In the genomic region with DNA sequence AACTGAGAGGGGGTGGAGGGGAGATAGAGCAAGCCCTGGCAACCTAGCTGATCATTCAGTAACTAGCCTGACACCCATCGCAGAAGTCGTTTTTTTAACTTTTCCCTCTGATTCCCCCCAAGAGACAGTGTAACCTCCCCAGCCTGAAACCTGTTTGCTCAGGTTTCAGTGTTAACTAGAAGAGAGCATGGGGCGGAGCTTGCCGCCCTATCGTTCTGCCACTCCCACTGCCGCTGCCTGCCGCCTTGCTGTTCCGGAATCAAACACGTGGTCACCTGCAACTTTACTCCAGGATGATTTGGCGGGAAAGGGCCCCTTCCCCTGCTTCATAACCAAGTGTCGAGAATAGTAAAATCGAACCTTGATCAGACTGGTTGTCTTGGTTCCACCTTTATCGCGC, we compare ENCODE assay signal across 8 mouse cellular contexts. TPM values are rescaled to one million over a fixed set of nuclear protein-coding genes. Genes with fewer than 3 reads are reported as not detected.
A peak's percentile ranks its signal among the peaks of the same experiment; 100 is the strongest.
DNase-seq lines count a peak whose midpoint lies in the region; ATAC-seq and TF ChIP-seq lines count a peak whose summit lies in the region.
"Not testable (repeated sequence)": the region's sequence is repeated elsewhere in the genome, so short reads cannot be mapped to it uniquely, and the experiment has no call there.
"Had no signal": no experiment of that assay in that cellular context is flagged by ENCODE, and none has a peak within 500 bp of the region (broad histone marks: within the 10 kb centered on the region; RNA-seq: fewer than 3 reads in every experiment).

No protein-coding gene starts in this region.

- H3K36me3 ChIP-seq in ES-Bruce4 (ENCODE audit: control insufficient read depth, insufficient read depth, low read length, poor library complexity, severe bottlenecking); heart, embryonic 15.5 days; lung, embryonic 15.5 days: not testable (repeated sequence)

- peak; percentile 72 for DNase-seq in ZHBTc4 (ENCODE audit: low read depth, low spot score)
- peak; percentile 38 for DNase-seq in kidney, adult 18-20 months
- DNase-seq in kidney, postnatal 25 days: peak; percentile 24 to 57
- DNase-seq in urinary bladder, adult 18-20 months (ENCODE audit: low spot score in 2 of 2): peak; percentile 12 to 19

- H3K4me2 ChIP-seq in heart, embryonic 15.5 days: 0 out of 2 replicates have a peak overlapping the region, but pooled peaks have one; percentile 17
- H3K4me2 ChIP-seq in lung, embryonic 15.5 days: peak overlapping the region; percentile 8; the same call in 1 of the 2 replicates

- TF ChIP-seq EP300 in ES-Bruce4 (IDR thresholded peaks at IDR 0.05; ENCODE audit: insufficient read depth, low read depth, low read length): not testable (repeated sequence)

- WGBS in heart, embryonic 15.5 days: 48% methylated on average over 14 of the region's 14 CpGs
- WGBS in lung, embryonic 15.5 days: 52% methylated on average over 14 of the region's 14 CpGs

- TF ChIP-seq CTCF in ES-Bruce4 (IDR thresholded peaks at IDR 0.05; ENCODE audit: low read depth, low read length): not testable (repeated sequence)

- H3K4me3 ChIP-seq in ES-Bruce4 (ENCODE audit: low read depth, low read length): peak overlapping the region; percentile 37
- H3K4me3 ChIP-seq in heart, embryonic 15.5 days; lung, embryonic 15.5 days: not testable (repeated sequence)

- ATAC-seq in heart, embryonic 15.5 days (replicated peaks; ENCODE audit: insufficient number of reproducible peaks, insufficient read depth, low FRiP score, low read depth); lung, embryonic 15.5 days (ENCODE audit: borderline replicate concordance, extremely low read depth, low FRiP score, low TSS enrichment): not testable (repeated sequence)

- H3K9ac ChIP-seq in ES-Bruce4 (ENCODE audit: low read depth, poor library complexity, severe bottlenecking): 0 out of 2 replicates have a peak overlapping the region, but pooled peaks have one; percentile 50
- H3K9ac ChIP-seq in heart, embryonic 15.5 days; lung, embryonic 15.5 days: not testable (repeated sequence)

- not testable (repeated sequence) for H3K4me1 ChIP-seq in ES-Bruce4 (ENCODE audit: control insufficient read depth, insufficient read depth, low read length); heart, embryonic 15.5 days (replicated peaks); lung, embryonic 15.5 days

- not testable (repeated sequence) for H3K27ac ChIP-seq in ES-Bruce4 (ENCODE audit: insufficient read depth, low read length); heart, embryonic 15.5 days; lung, embryonic 15.5 days

- H3K27me3 ChIP-seq in ES-Bruce4 (ENCODE audit: control insufficient read depth, insufficient read depth, low read length, poor library complexity, severe bottlenecking); heart, embryonic 15.5 days; lung, embryonic 15.5 days: not testable (repeated sequence)

- not testable (repeated sequence) for TF ChIP-seq POLR2A in ES-Bruce4 (IDR thresholded peaks at IDR 0.05; ENCODE audit: insufficient read depth, low read length)

- H3K9me3 ChIP-seq in ES-Bruce4 (replicated peaks; ENCODE audit: control insufficient read depth, insufficient read depth, low read length, poor library complexity, severe bottlenecking); heart, embryonic 15.5 days (replicated peaks); lung, embryonic 15.5 days: not testable (repeated sequence)

RNA-seq across cellular contexts. Expression of gene Tbc1d30, which starts 14.5 kb away (rescaled TPM):
- not detected in 2 replicates for polyA plus RNA-seq in ES-Bruce4 (2011; ENCODE audit: insufficient read depth, insufficient read length, low read depth, missing spikeins)
- 1.4 and 2.3 TPM in 2 replicates for polyA plus RNA-seq in heart, embryonic 15.5 days (2015; fragmentation: Nextera tagmentation; extraction: Ambion mirVana)
- 2.8 and 3.5 TPM in 2 replicates for polyA plus RNA-seq in lung, embryonic 15.5 days (2015; fragmentation: Nextera tagmentation; extraction: Ambion mirVana)
- polyA plus RNA-seq: C2C12 had no signal

RNA-seq across cellular contexts. Expression of gene Gns, which starts 28.4 kb away (rescaled TPM):
- 42.4 and 44.2 TPM in 2 replicates for polyA plus RNA-seq in ES-Bruce4 (2011; ENCODE audit: insufficient read depth, insufficient read length, low read depth, missing spikeins)
- 28.6 and 33.1 TPM in 2 replicates for polyA plus RNA-seq in heart, embryonic 15.5 days (2015; fragmentation: Nextera tagmentation; extraction: Ambion mirVana)
- 35.5 and 36.4 TPM in 2 replicates for polyA plus RNA-seq in lung, embryonic 15.5 days (2015; fragmentation: Nextera tagmentation; extraction: Ambion mirVana)

Comparison
In these comparisons a context has a peak if more than half of its experiments do, and no peak if none do; other contexts are left out.
1. DNase-seq: peak in every context shown above with its lines; median percentile 72 in ZHBTc4; 40 in kidney, postnatal 25 days; 38 in kidney, adult 18-20 months; 16 in urinary bladder, adult 18-20 months.